Mouse (Mus musculus): ENCODE measurements around the gene Gm28044. TPM values are rescaled to one million over a fixed set of nuclear protein-coding genes. Genes with fewer than 3 reads are reported as not detected.
"Not testable (repeated sequence)": the region's sequence is repeated elsewhere in the genome, so short reads cannot be mapped to it uniquely, and the experiment has no call there.

The Gm28044 gene
- polyA plus RNA-seq, 1 experiment from 2014 or later: not detected

GRCm38 (mm10) chr13:67269383-67270065, 90.8 kb downstream of the Gm28044 start:
- 46% methylated on average over 9 of the region's 9 CpGs for WGBS
- H3K27me3 ChIP-seq (ENCODE audit: insufficient read depth, poor library complexity, severe bottlenecking); H3K9me3 ChIP-seq; H3K36me3 ChIP-seq; H3K4me1 ChIP-seq; DNase-seq (ENCODE audit: low spot score): not testable (repeated sequence)
- Histone ChIP-seq H3K4me3 (peak overlapping the region; percentile 76), H3K27ac (peak overlapping the region; percentile 85; the same call in 1 of the 2 replicates)

GRCm38 (mm10) chr13:67268568-67269369, 91.6 kb downstream of the Gm28044 start:
- 7% methylated on average over 18 of the region's 18 CpGs for WGBS
- Histone ChIP-seq H3K36me3 (0 out of 2 replicates have a peak, but pooled peaks cover 5% of the 10 kb centered on the region), H3K27me3 (ENCODE audit: insufficient read depth, poor library complexity, severe bottlenecking) (no peaks in the 10 kb centered on the region), H3K4me1 (peaks cover 3% of the 10 kb centered on the region; the same call in 1 of the 2 replicates), H3K27ac (peak overlapping the region; percentile 85), H3K9me3 (no peaks in the 10 kb centered on the region), H3K4me3 (peak overlapping the region; percentile 76)
- DNase-seq (ENCODE audit: low spot score): peak; percentile 90

Other genes with a start within 250 kb of the Gm28044 start
- gene Rslcan18, start 244.3 kb downstream of the Gm28044 start, polyA plus RNA-seq (2016; fragmentation: Nextera tagmentation; extraction: Ambion mirVana): 0.23 and 0.49 TPM in 2 replicates
- 1.0 and 1.5 TPM in 2 replicates for gene Zfp759, start 238.9 kb downstream of the Gm28044 start, polyA plus RNA-seq (2016; fragmentation: Nextera tagmentation; extraction: Ambion mirVana)
- gene Rsl1, start 187.4 kb downstream of the Gm28044 start, polyA plus RNA-seq (2016; fragmentation: Nextera tagmentation; extraction: Ambion mirVana): 4.6 and 5.4 TPM in 2 replicates
- 0.99 and 1.3 TPM in 2 replicates for gene Zfp455, start 166.0 kb downstream of the Gm28044 start, polyA plus RNA-seq (2016; fragmentation: Nextera tagmentation; extraction: Ambion mirVana)
- 1.4 and 1.6 TPM in 2 replicates for gene Zfp458, start 82.1 kb downstream of the Gm28044 start, polyA plus RNA-seq (2016; fragmentation: Nextera tagmentation; extraction: Ambion mirVana)
- gene Zfp457, start 54.1 kb downstream of the Gm28044 start, polyA plus RNA-seq (2016; fragmentation: Nextera tagmentation; extraction: Ambion mirVana): 0.40 and 0.86 TPM in 2 replicates
- gene Zfp595, start 28.0 kb downstream of the Gm28044 start, polyA plus RNA-seq (2016; fragmentation: Nextera tagmentation; extraction: Ambion mirVana): 1.5 and 2.6 TPM in 2 replicates
- 0.59 and 0.84 TPM in 2 replicates for gene Zfp953, start 69 bp upstream of the Gm28044 start, polyA plus RNA-seq (2016; fragmentation: Nextera tagmentation; extraction: Ambion mirVana)
- 0.25 and 0.57 TPM in 2 replicates for gene Gm28041, start 15.2 kb upstream of the Gm28044 start, polyA plus RNA-seq (2016; fragmentation: Nextera tagmentation; extraction: Ambion mirVana)
- gene Zfp456, start 15.3 kb upstream of the Gm28044 start, polyA plus RNA-seq (2016; fragmentation: Nextera tagmentation; extraction: Ambion mirVana): 1.2 and 1.4 TPM in 2 replicates
- gene Zfp429, start 39.3 kb upstream of the Gm28044 start, polyA plus RNA-seq (2016; fragmentation: Nextera tagmentation; extraction: Ambion mirVana): 3.4 and 4.0 TPM in 2 replicates
- 0.69 and 1.2 TPM in 2 replicates for gene Zfp459, start 60.9 kb upstream of the Gm28044 start, polyA plus RNA-seq (2016; fragmentation: Nextera tagmentation; extraction: Ambion mirVana)
- 5.7 and 6.2 TPM in 2 replicates for gene Zfp874a, start 91.1 kb upstream of the Gm28044 start, polyA plus RNA-seq (2016; fragmentation: Nextera tagmentation; extraction: Ambion mirVana)
- gene Zfp874b, start 123.7 kb upstream of the Gm28044 start, polyA plus RNA-seq (2016; fragmentation: Nextera tagmentation; extraction: Ambion mirVana): 1.4 and 2.1 TPM in 2 replicates
- 9.6 and 12.9 TPM in 2 replicates for gene Zfp58, start 140.0 kb upstream of the Gm28044 start, polyA plus RNA-seq (2016; fragmentation: Nextera tagmentation; extraction: Ambion mirVana)
- not detected in 2 replicates for gene Gm26965, start 165.6 kb upstream of the Gm28044 start, polyA plus RNA-seq (2016; fragmentation: Nextera tagmentation; extraction: Ambion mirVana)
- gene Zfp87, start 165.6 kb upstream of the Gm28044 start, polyA plus RNA-seq (2016; fragmentation: Nextera tagmentation; extraction: Ambion mirVana): 14.9 and 16.7 TPM in 2 replicates
- gene Zfp748, start 193.3 kb upstream of the Gm28044 start, polyA plus RNA-seq (2016; fragmentation: Nextera tagmentation; extraction: Ambion mirVana): 11.4 and 11.7 TPM in 2 replicates
- 2.1 and 2.6 TPM in 2 replicates for gene Zfp729b, start 249.2 kb upstream of the Gm28044 start, polyA plus RNA-seq (2016; fragmentation: Nextera tagmentation; extraction: Ambion mirVana)

Data from heart, embryonic 10.5 days (tissue).